Mouse (Mus musculus) testis, postnatal 10 days (tissue): Measurements from ENCODE around the gene Golt1b.
A peak's percentile ranks its signal among the peaks of the same experiment; 100 is the strongest.
"Not testable (repeated sequence)": the region's sequence is repeated elsewhere in the genome, so short reads cannot be mapped to it uniquely, and the experiment has no call there.

ENCODE experiments used
- DNase-seq: peaks from one replicate; pipeline ENCODE4 v3.0.0; 2021; ENCODE audit warnings: low spot score

Gene Golt1b

DNA sequence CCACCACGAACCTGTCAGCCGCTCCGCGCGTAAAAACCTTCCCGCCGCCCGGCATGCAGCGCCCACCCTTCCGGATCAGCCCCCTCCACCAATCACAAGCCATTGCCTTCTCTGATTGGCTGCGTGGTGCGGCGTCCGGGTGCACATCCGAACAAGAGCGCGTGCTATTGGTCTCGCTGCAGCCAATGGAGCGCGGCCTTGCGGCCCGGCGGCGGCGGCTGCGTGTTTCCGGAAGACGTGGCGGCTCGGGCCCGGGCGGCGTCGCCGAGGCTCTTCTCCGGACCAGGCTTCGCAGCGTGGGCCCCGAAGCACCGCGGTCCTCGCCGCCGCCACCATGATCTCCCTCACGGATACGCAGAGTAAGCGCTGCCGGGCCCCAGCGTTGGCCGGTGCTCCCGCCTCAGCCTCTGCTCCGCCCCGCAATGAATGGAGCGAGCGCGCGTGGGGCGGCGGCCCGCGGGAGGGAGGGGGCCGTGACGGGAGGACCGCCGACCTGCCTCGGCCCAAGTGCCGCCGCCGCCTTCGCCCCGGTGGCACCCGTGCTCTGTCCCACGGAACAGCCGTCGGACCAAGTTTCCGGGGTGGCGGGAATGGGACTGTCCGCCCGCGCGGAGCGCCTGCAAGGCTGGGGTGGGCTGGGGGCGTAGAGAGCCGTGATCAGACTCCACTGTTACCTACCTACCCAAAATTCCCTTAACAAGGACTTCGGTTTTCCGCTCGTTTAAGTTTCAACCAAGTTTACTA lies at the start of gene Golt1b, which contains the start of gene Recql:
Gene Golt1b (plus strand): TSS at position 211 of the 744 bp plus-strand sequence.
Gene Recql (minus strand): TSS at position 77 of the 744 bp plus-strand sequence.
- DNase-seq: peak; percentile 98

DNA sequence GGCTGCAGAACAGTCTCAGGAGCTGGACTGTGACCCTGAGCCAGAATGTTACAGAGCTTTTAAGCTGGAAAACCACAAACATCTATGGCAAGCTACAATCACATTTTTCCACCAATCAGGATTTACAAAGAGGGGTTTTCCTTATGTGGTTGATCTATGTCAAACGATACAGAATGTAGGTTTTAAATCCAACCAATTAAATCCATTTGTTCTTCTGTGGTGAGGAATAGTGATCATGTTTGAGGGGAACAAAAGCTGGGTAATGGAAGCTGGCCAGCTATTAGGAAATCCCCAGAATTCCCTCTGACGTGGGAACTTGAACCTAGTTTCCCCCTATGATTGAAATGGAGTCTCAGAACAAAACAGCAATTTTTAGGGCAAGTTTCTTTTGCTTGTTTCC lies 48.1 kb upstream of the Golt1b start:
- peak; percentile 5 for DNase-seq

DNA sequence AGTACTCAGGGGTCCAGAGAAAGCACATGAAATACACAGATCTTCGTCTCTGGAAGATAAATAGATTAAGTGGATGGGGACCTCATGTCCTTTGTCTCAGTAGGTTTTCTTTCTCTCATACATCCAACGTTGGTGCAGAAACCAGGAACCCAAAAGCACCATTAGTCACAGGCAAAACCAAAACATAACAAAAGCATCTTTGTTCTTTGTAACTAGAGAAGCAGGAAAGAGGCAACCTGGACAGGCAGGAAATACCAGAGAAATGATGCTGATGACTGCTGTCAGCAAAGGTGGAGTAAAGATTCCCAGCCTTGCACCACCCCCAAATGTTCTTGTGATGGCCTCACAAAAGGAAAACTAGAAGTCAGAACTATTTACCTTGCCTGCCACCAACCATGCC lies 47.4 kb upstream of the Golt1b start:
- DNase-seq: peak; percentile 2

DNA sequence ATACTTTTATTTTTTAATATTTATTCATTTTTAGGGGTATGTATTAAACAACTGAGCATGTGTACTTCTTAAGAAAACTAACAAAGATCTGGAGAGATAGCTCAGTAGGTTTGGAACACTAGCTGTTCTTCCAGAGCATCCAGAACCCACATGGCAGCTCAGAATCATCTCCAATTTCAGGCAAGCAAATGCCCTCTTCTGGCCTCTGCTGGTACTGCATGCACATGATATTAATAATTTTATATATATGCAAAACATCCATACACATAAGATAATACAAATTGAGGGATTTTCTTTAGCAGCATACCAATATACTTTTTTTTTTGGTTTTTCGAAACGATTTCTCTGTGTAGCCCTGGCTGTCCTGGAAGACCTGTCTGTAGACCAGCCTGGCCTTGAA lies 43.5 kb upstream of the Golt1b start:
- peak; percentile 74 for DNase-seq

DNA sequence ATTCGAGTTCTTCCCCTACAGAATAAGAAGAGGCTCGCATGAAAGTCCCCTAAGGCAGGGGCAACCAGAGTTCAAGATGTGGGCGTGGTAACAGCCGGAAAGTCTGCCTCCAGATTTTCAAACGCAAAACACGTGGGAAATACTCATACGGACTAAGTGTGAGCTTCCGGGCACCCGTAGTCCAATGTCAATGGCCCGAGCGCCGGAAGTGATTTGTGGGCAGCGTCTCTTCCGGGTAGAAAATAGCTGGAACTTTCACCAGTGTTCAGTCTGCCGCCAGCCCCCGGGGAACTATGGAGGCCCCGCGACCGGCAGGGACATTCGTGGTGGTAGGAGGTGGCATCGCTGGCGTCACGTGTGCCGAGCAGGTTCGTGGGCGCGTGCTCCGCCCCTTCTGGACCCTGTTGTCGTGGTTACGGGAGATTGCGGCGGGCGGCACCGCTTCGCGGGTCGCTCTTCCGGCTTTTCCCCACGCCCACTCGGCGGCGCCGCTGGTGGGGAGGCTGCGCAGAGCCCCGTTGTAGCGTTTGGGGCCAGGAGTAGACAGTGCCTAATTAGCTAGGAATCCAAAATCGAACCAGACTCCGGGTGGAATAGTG lies 41.5 kb upstream of the Golt1b start, which contains the start of gene Pyroxd1:
Gene Pyroxd1 (plus strand): TSS at position 215 of the 599 bp plus-strand sequence.
- DNase-seq: peak; percentile 87

DNA sequence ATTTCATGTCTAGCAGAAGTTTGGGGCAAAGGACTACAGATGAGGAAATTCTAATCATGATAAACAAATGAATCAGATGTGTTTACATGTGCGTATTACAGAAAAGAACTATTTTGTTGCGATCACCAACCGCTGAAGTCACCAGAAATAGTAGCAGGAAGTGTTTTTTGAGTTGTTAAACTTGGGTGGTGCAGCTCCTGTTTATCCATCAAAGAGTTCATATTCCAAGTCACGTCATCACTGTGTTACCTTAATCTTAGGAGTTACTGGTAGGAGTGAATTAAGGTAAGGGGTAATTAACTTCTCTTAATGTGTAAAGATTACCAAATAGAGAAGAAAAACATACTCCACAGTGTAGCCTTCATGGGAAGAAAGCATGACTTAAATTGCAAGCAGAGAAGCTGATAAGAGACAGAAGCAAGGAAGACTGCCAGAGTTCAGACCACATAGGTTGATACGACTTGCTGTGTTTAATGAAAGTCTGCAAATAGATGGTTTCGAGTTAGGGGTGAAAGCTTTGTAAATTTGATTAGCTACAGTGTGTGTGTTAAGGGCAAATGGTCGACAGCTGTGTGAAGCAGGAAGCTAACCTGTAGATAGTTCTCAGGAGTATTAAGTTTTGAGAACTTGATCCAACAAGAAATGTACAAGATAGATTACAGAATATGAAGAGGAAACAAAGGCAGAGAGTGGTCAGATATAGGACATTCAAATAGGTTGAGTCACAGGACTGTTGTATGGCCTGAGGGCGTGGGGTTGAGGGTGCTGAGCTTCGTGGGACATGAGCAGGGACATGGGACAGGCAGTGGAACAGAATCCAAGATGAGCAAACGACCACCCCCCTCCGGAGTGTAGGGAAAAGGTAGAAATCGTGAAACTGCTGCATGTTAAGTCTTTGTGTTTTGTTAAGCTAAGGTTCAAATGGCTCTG lies 40.6 kb upstream of the Golt1b start:
- DNase-seq: no peak

DNA sequence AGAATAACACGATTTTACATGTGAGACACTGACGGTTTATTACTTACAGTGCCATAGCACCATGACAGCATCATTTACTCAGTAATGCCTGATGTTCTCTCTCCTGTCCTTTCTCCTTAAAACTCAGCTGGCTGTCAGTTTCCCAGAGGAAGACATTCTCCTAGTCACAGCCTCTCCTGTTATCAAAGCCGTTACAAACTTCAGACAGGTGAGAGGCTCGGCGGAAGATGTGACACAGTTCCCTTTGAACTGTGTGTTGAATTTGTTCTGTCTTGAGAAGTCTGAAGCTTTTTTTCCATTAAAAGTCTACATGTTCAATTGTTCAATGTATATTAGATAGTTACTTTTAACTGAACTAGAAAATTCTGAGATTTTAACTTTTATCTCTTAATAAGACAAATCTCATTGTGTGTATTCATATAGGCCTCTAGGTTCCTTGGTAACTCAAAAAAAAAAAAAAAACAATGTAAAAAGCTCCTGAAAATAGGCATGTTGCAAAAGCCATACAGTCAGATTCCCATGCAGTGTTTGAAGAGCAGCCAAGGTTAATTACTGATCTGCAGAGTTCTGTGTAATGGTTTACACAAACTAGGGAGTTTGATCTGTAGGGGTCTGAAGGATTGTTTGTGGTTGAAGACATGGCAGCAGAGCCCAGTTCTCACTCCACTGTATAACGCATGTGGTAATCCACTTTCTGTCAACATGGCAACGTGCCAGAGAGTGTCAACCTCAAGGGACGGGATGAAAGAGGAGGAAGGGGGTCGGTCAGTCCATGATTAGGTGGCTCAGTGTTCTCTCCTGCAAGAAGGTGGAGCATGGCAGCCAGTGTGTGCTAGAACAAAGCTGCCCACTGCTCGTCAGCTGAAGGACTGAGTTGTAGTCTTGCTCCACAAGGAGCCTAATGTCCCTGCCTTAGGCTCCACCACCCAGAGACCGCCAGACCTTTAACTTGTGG lies 39.3 kb upstream of the Golt1b start:
- DNase-seq: peak; percentile 39

DNA sequence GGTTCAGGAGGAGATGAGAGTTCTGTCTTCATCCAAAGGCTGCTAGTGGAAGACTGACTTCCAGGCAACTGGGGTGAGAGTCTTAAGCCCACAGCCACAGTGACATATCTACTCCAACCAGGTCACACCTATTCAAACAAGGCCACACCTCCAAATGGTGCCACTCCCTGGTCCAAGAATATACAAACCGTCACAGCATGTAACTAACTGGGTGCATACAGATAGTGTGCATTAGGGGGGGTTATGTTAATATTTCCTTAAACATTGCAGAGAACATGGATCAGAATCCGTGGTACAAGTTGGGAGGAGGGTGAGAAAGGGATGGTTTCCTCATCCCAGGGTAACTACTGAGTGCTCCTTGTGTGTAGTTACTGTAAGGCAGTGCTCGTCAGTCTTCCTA lies 34.9 kb upstream of the Golt1b start:
- not testable (repeated sequence) for DNase-seq

DNA sequence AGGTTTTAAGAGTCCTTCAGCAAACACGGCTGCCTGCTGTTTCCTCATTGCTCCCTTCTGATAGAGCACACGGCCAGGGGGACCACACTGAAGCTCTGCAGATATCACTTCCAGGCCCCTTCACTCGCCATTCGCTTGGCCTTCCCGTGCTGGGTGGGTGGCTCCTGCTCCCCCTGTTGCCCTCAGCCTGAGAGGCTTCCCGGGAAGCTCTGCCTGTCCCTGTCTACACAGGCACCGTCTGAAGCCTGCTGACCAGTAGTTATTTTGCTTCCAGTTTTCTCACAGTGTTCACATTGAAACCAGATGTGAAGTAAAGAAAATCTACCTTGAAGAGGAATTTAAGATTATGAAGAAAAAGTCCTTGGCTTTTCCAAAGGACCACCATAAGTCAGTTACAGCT lies 29.9 kb upstream of the Golt1b start:
- no peak for DNase-seq

DNA sequence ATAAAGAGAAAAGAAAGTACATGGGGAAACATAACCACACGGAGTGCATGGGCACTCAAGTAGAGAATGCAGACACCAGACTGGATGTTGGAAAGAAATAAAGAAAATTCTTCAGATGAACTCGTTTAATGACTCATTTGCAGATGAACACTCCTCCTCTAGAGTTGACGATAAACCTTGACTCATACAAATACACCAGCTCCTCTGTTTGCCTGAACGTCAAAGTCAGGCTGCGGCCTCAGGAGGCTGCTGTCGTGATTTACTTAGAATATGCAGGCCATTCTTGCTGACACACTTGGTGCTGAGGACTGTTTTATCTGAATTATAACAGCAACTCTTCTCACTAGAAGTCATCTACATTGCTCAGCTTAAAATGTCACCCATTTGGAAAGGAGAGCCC lies 25.0 kb upstream of the Golt1b start:
- DNase-seq: no peak

DNA sequence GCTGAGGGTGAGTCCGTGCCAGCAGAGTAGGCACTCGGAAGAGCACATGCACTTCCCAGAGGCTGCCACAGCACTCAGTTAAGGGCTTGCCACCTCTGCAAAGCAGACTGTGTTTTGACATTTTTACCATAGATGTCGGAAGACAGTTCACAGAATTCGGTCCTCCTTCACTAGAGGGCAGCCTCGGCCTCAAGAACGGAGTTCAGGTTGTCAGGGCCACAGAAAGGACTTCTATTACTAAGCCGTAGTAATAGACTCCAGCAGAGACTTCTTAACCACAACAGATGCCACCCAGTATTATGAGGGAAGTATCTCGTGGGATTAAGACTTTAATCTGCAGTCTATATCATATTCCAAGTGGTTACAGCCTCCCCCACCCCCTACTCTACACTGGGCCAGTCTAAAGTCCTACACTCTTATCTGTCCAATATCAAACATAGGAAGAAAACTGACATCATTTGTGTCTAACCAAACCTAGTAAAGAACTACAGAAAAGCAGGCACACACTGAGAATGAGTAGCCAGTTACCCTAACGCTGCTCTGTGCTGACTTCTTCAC lies 23.9 kb upstream of the Golt1b start:
- DNase-seq: no peak

DNA sequence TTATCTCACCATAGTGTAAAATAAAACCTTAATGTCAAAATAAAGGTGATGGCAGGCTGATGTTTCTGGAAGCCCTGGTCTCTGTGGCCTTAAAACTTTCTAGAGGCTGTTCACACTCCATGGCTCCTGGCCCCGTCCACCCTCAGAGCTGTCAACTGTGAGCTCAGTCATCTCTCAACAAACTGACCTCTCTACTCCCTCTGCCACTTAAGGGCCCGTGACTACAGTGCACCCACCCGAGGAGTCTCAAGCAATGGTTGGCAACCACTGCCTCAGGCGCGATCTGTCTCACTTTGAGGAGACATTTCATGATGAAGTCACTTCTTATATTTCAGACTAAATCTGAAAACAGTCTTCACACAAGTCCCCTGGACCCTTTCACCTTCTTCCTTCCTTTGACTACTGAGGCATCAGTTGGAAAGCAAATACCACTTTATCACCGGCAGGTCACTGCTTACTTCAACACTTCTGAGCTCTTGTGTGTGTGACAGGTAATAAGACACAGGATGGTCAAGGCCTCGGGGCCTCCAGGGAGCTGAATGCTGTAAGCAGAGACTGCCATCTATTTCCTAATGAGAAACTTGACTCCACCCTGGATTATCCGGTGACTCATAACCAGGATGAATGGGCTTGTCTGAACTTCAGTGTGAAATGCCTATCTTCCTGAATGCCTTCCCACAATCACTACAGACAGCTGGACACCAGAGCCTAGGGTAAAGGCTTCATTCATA lies 21.1 kb upstream of the Golt1b start:
- DNase-seq: no peak

DNA sequence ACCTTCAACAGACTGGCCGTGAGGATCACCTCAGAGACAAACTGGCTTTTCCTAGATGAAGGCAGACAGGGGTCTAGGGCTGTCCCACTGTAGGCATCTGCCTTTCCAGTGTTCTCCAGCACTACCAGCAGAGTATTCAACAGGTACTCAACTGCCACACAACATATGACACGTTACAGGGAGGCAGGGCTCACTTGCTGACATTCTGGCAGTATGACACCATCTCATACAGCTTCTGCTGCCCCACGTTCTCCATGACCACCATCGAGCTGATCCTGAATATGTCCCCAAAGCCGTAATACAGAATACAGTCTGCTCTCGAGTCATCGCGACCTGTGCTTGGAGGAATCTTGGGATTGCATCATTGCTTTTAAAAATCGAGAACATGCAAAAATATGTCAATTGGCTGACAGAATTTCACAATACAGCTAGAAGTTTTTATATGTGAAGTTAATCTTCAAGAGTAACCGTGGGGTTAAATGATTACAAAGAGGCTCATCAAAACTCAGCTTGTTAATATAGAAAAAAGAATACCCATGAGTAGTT lies 20.5 kb upstream of the Golt1b start:
- DNase-seq: no peak

DNA sequence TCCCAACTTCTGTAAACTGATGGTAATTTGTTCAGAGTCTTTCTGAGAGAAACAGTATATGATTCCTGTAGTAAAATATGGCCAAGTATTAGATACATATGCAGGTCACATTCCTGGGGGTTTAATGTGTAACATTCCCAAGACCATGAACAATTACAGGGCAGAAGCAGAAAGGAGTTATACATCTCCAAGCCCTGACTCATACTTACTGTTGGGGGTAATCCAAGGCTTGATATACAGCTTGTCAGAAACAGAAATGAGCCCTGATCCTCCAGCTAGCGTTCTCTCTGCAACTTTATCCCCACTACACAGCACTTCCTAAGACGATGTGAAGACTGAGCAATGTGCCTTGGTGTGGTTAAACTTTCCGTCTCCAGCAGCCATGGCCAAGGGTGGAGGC lies 19.5 kb upstream of the Golt1b start:
- DNase-seq: no peak

DNA sequence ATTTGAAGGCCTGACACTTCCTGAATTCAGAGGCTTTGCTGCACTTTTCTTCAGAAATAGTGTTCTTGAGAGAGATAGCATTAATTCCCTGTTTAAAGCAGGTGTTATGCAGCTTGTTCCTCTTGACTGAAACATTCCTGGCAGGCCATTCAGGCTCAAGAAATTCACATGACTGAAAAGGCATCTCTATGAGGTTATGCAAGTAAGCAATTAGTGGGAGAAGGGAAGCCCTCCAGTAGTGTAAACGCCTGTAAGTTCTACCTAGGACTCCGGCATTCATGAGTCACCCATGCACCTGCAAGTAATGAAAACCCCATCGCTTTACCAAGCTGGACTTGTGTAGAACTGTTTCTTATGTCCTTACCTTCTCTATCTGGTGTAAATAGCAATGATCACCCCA lies 17.5 kb upstream of the Golt1b start:
- no peak for DNase-seq

DNA sequence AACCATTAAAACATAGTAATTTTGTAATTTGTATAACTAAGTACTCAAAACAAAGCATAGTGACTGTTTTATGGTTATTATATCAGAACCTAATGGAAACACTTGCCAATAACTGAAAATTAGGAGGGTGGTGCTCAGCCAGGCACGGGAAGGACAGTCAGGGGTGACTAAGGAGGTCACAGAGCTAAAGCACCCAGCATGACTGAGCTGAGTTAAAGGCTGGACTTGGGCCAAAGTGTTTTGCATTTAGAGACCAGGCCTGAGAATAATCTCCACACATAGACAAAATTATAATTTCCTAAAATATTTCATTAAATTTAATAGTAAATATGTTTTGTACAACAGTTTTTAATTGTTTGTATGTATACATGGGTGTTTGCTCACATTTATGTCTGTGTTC lies 9.9 kb upstream of the Golt1b start:
- DNase-seq: no peak

DNA sequence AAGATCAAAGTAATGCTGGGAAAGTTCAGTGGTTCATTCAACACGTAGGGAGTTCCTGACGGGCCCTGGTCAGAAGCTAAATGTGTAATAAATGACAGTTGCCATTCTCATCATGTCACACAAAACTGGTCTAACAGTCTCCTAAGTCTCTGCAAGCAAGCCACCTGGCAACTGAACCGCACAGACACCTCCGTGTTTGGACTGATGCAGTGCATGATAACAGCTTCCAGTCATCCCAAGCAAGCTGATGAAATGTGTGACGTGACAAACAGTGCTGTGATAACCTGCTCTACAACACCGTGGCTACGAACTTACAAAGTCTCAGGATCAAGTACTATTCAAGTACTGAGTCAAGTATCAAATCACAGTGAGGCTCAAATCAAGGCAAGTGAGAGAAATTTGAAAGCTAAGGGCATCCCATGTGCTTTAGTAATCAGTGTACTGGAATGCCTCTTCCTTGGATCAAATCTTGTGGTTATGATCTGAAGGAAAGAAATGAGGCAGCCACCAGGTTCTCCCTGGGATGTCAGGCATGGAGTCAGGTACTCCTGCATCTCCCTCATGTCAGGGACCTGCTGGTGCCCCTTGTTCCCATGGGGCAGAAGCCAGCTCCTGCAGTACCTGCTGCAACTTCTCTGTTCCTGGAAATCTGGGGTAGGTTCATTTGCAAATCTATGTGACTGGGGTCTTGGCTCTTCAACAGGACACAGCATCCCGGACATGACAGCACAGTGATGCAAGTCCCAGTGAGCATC lies 8.3 kb upstream of the Golt1b start:
- no peak for DNase-seq

DNA sequence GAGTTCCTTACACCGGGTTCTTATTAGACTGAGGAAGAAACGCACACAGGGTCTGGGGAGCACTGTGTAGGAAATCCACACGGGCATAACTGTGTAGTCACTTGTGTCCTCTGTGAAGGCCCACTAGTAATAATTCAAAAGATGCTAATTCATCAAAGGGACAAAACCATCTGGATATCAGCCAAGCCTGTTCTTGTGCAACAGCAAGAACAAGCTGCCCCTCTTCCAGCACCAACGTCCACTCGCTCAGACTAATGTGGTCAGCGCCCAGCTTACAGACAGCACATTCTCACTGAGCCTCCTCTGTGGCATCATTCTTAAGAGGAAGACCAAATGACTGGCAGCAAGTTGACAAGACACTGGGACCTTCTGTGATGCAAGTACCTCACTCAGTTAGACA lies 7.1 kb upstream of the Golt1b start:
- no peak for DNase-seq

DNA sequence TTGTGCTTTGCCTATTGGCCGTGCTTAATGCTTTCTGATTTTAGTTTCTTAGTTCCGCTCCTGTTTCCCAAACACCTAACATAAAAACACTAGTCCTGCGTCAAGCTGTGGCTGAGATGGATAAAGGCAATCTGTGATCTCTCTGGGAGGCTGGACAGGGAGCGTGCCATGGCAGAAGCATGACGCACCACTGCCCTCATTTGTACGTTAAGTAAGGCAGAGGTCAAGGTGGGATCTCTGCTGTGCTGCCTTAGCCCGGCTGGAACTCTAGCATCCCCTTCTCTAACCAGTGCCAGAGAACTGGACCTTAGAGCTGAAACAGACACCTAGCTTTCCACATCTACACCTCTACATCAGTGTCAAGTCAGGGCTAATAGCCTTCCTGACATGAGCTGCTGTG lies 5.4 kb upstream of the Golt1b start:
- no peak for DNase-seq
